10 mouse cellular contexts compared by ENCODE assay signal in genomic region chr13:99724245-99724644, GRCm38 (mm10).
A peak's percentile ranks its signal among the peaks of the same experiment; 100 is the strongest.
DNase-seq lines count a peak whose midpoint lies in the region; ATAC-seq lines count a peak whose summit lies in the region.
"Had no signal": no experiment of that assay in that cellular context is flagged by ENCODE, and none has a peak within 500 bp of the region (broad histone marks: within the 10 kb centered on the region; RNA-seq: fewer than 3 reads in every experiment).

No protein-coding gene starts in this region.

- peak overlapping the region; percentile 80 for H3K27ac ChIP-seq in midbrain, embryonic 13.5 days

- H3K27me3 ChIP-seq in midbrain, embryonic 13.5 days: no peaks in the 10 kb centered on the region

- H3K4me3 ChIP-seq in midbrain, embryonic 13.5 days (replicated peaks): no peak overlapping the region

- H3K9me3 ChIP-seq in midbrain, embryonic 13.5 days: no peaks in the 10 kb centered on the region

- H3K4me2 ChIP-seq in midbrain, embryonic 13.5 days (replicated peaks): no peak overlapping the region

- DNase-seq in embryo, embryonic 10 days (ENCODE audit: low spot score): peak; percentile 9
- DNase-seq in embryo, embryonic 9.5 days (ENCODE audit: extremely low spot score): no peak
- DNase-seq in right cerebral cortex, postnatal 10 days (ENCODE audit: low spot score in 2 of 2): peak; percentile 34 to 52
- DNase-seq in right cerebral cortex, postnatal 36 days (ENCODE audit: low spot score in 2 of 2): no peak
- DNase-seq in gastrocnemius, postnatal 25 days: no peak
- DNase-seq in thymus, postnatal 36 days: no peak
- DNase-seq in lung, postnatal 4 days: no peak
- DNase-seq: left cerebral cortex, postnatal 4 days; liver, postnatal 0 days had no signal

- H3K9ac ChIP-seq in midbrain, embryonic 13.5 days (replicated peaks): no peak overlapping the region
- H3K9ac ChIP-seq: liver, postnatal 0 days had no signal

- H3K36me3 ChIP-seq in midbrain, embryonic 13.5 days: no peaks in the 10 kb centered on the region

- 42% methylated on average over 7 of the region's 7 CpGs for WGBS in midbrain, embryonic 13.5 days

- ATAC-seq in midbrain, embryonic 13.5 days: peak; percentile 46; the same call in 1 of the 2 replicates
- ATAC-seq: liver, postnatal 0 days had no signal

- peaks cover 15% of the 10 kb centered on the region for H3K4me1 ChIP-seq in midbrain, embryonic 13.5 days (replicated peaks)

Comparison
In these comparisons a context has a peak if more than half of its experiments do, and no peak if none do; other contexts are left out.
1. DNase-seq: peak in embryo, embryonic 10 days (single experiment) and right cerebral cortex, postnatal 10 days (2 of 2); none in embryo, embryonic 9.5 days (single experiment), right cerebral cortex, postnatal 36 days (0 of 2), gastrocnemius, postnatal 25 days (single experiment), thymus, postnatal 36 days (0 of 2) and lung, postnatal 4 days (0 of 2).